Mouse (Mus musculus) megakaryocyte, embryonic 14.5 days (primary cell): ENCODE measurements around the gene Sdhb. TPM values are rescaled to one million over a fixed set of nuclear protein-coding genes. Genes with fewer than 3 reads are reported as not detected.

Source experiments
- H3K27me3 ChIP-seq: replicated peaks from 2 replicates; pipeline ENCODE3; 2012; ENCODE audit warnings: inconsistent platforms
- H3K36me3 ChIP-seq: replicated peaks from 2 replicates; pipeline ENCODE3; 2012; ENCODE audit warnings: low read length, inconsistent platforms, mixed read lengths
- H3K4me1 ChIP-seq: 2 replicates; pipeline ENCODE4 v1.6.1; 2012; ENCODE audit warnings: inconsistent platforms
- H3K4me3 ChIP-seq: replicated peaks from 2 replicates; pipeline ENCODE3; 2012; ENCODE audit warnings: moderate library complexity, mild to moderate bottlenecking, inconsistent platforms
- H3K9me3 ChIP-seq: 2 replicates; pipeline ENCODE4 v1.6.1; 2012; ENCODE audit warnings: inconsistent platforms
- FLI1 ChIP-seq: IDR thresholded peaks from 2 replicates; pipeline ENCODE4 v1.6.1; 2012; ENCODE audit warnings: low read length, inconsistent platforms, mixed read lengths
- GATA1 ChIP-seq: IDR thresholded peaks from 3 replicates; pipeline ENCODE4 v1.6.1; 2012; ENCODE audit warnings: mixed read lengths, low read length, inconsistent platforms, borderline replicate concordance
- polyA plus RNA-seq: library from polyadenylated mRNA; stranded (reverse); fragments of >175 nt; gene quantifications from 2 replicates; pipeline ENCODE4 v1.2.3, GENCODE M21; 2012; ENCODE audit warnings: low replicate concordance; ENCODE audit not compliant: insufficient read depth

Sdhb gene
- polyA plus RNA-seq = 129 and 181 TPM in 2 replicates

DNA sequence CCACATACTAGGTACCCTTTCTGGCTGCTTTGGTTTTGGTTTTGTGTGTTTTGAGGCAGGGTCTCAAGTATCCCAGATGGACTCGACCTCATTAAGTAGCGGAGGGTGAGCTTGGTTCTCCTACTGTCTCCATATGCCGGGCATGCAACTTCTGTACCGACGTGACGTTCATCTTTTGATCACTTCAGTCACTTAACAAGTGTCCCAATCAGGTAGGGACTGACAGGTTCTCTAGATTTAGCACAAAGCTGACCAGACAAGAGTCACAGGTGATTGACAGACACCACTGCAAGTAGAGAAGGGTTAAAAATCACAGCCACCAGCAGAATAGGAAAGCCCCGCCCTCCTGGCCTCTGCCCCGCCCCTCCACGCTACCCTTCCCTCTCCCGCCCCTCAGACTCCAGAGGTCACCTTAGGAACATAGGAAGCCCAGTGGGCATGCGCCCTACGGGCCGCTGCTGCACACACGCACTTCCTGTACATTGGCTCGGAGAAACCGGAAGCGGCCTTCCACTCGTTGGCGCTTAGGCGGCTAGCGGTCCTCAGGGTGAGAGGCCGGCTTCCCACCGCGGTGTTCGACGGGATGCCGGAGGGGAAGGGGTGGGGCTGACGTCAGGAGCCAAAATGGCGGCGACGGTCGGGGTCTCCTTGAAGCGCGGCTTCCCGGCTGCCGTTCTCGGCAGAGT, at the start of gene Sdhb:
Gene Sdhb, plus strand, starts transcription at position 423 of the 686 bp plus-strand sequence.
- no peaks in the 10 kb centered on the region for H3K27me3 ChIP-seq
- peak; percentile 62; the same call in 1 of the 2 replicates for TF ChIP-seq FLI1
- no peak for TF ChIP-seq GATA1
- peaks cover 15% of the 10 kb centered on the region for H3K36me3 ChIP-seq
- peak within 1 kb of the TSS; percentile 95 for H3K4me3 ChIP-seq
- H3K4me1 ChIP-seq = peaks cover 67% of the 10 kb centered on the region
- no peaks in the 10 kb centered on the region for H3K9me3 ChIP-seq

GRCm38 (mm10) chr4:140911416-140911815, 49.6 kb upstream of the Sdhb start:
- TF ChIP-seq FLI1 = no peak
- TF ChIP-seq GATA1 = no peak
- peaks cover 67% of the 10 kb centered on the region for H3K27me3 ChIP-seq
- H3K9me3 ChIP-seq = no peaks in the 10 kb centered on the region
- H3K4me1 ChIP-seq = peaks cover 39% of the 10 kb centered on the region
- no peaks in the 10 kb centered on the region for H3K36me3 ChIP-seq
- H3K4me3 ChIP-seq = no peak overlapping the region

GRCm38 (mm10) chr4:140912271-140912833, 48.7 kb upstream of the Sdhb start:
- TF ChIP-seq FLI1 = no peak
- no peak for TF ChIP-seq GATA1
- no peak overlapping the region for H3K4me3 ChIP-seq
- H3K27me3 ChIP-seq = peaks cover 60% of the 10 kb centered on the region
- peaks cover 31% of the 10 kb centered on the region for H3K4me1 ChIP-seq
- no peaks in the 10 kb centered on the region for H3K9me3 ChIP-seq
- no peaks in the 10 kb centered on the region for H3K36me3 ChIP-seq

GRCm38 (mm10) chr4:140913565-140913964, 47.4 kb upstream of the Sdhb start:
- no peak overlapping the region for H3K4me3 ChIP-seq
- H3K36me3 ChIP-seq = no peaks in the 10 kb centered on the region
- peaks cover 53% of the 10 kb centered on the region for H3K27me3 ChIP-seq
- no peak for TF ChIP-seq GATA1
- TF ChIP-seq FLI1 = no peak
- H3K9me3 ChIP-seq = no peaks in the 10 kb centered on the region
- H3K4me1 ChIP-seq = peaks cover 30% of the 10 kb centered on the region

- Histone ChIP-seq H3K9me3 (no peaks in the 10 kb centered on the region), H3K4me3 (no peak overlapping the region), H3K4me1 (peaks cover 32% of the 10 kb centered on the region), H3K36me3 (no peaks in the 10 kb centered on the region), H3K27me3 (peaks cover 46% of the 10 kb centered on the region)
- no peak for TF ChIP-seq GATA1
- no peak for TF ChIP-seq FLI1
These were observed 46.3 kb upstream of the Sdhb start for GRCm38 (mm10) chr4:140914731-140915131.

DNA sequence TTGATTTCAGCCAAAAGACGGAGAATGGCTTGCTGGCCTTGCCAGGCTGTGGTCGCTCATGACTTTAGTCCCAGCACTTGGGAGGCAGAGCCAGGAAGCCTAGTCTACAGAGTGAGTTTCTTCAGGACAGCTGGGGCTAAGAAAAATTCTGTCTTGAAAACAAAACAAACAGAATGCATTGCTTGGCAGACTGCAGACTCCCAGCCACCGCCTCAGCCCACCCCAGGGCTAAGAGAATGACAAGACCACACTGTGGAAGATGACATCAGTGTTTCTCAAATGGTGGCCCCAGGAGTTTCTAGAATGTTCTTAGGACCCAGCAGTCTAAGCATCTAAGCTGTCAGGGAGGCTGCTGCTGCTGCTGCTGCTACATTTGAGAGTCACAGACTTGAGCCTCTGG, 45.8 kb upstream of the Sdhb start:
- peaks cover 45% of the 10 kb centered on the region for H3K27me3 ChIP-seq
- no peak overlapping the region for H3K4me3 ChIP-seq
- H3K36me3 ChIP-seq = no peaks in the 10 kb centered on the region
- H3K9me3 ChIP-seq = no peaks in the 10 kb centered on the region
- peaks cover 37% of the 10 kb centered on the region for H3K4me1 ChIP-seq
- TF ChIP-seq FLI1 (no peak), GATA1 (no peak)

GRCm38 (mm10) chr4:140916296-140916695, 44.7 kb upstream of the Sdhb start:
- Histone ChIP-seq H3K9me3 (no peaks in the 10 kb centered on the region), H3K27me3 (peaks cover 44% of the 10 kb centered on the region), H3K4me1 (peaks cover 32% of the 10 kb centered on the region), H3K4me3 (no peak overlapping the region), H3K36me3 (no peaks in the 10 kb centered on the region)
- no peak for TF ChIP-seq FLI1
- no peak for TF ChIP-seq GATA1

GRCm38 (mm10) chr4:140917451-140917850, 43.6 kb upstream of the Sdhb start:
- Histone ChIP-seq H3K27me3 (peaks cover 41% of the 10 kb centered on the region), H3K9me3 (no peaks in the 10 kb centered on the region), H3K4me1 (peaks cover 32% of the 10 kb centered on the region), H3K36me3 (no peaks in the 10 kb centered on the region), H3K4me3 (no peak overlapping the region)
- TF ChIP-seq GATA1 (no peak), FLI1 (no peak)

DNA sequence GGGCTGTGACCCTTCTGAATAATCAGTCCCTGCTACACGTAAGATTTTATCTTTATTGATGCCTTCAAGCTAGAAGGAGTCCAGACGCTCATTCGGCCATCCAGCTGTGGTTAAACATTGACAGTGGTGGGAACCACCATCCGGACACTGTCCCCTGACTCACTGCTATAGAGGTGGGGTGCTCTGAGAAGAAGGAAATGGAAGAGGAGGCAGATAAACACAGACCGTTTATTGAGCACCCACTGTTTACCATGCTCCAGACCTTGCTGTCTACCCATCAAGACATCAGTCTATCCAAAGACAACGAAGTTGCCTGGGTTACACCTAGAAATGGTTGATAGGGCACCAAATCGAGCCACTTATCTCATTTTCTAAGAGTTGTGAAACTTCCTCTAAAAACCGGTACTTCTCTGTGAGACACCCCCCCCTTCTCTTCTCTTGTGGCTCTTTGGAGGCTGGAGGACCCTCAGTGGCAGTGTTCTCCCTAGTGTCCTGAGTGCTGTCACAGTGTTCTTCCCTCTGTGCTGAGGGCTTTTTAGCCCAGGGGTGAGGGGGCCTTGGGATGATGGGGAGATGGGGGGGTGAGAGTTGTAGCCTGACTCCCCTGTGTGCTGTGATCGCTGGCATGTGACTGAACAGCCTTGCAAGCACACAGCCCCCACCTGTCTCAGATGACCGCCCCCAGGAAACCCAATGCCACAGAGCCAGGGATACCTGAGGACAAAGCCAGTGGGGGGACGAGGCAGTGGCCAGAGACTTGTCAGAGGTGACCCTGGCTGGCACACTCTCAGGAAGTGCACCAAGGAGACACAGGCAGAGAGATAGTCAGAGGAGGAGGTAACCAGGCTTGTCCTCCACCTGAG, 40.8 kb upstream of the Sdhb start:
- Histone ChIP-seq H3K4me1 (peaks cover 36% of the 10 kb centered on the region), H3K9me3 (no peaks in the 10 kb centered on the region), H3K36me3 (no peaks in the 10 kb centered on the region), H3K27me3 (peaks cover 36% of the 10 kb centered on the region), H3K4me3 (no peak overlapping the region)
- TF ChIP-seq GATA1 (no peak), FLI1 (no peak)

DNA sequence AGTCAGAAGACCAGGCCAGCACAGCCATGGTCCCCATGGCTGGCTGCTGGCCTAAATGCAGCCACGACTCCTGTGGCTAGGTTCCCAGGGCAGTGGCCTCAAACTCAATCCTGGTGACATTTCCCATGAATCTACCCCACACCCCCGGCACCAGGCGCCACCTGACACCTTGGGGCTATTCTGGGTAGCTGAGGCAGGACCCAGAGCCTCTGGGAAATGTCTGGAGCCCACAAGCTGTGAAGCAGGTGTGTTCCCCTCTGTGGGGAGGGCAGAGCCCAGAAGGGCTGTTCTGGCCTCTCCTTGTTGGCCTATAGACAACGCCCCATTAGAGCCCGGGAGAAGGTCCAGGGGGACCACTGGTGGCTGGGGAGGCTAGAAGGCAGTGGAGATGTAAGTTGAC, 38.5 kb upstream of the Sdhb start:
- H3K27me3 ChIP-seq = peaks cover 27% of the 10 kb centered on the region
- H3K36me3 ChIP-seq = no peaks in the 10 kb centered on the region
- no peak overlapping the region for H3K4me3 ChIP-seq
- no peaks in the 10 kb centered on the region for H3K9me3 ChIP-seq
- H3K4me1 ChIP-seq = peaks cover 46% of the 10 kb centered on the region
- TF ChIP-seq FLI1 (no peak), GATA1 (no peak)
